Mouse (Mus musculus) liver, adult 2 months (tissue): ENCODE results near the gene Ptges.

Source experiments
- CTCF ChIP-seq: fragments of 200-500 bp; IDR thresholded peaks from 2 replicates; pipeline ENCODE4 v1.5.1; 2011; ENCODE audit warnings: low read depth, low read length, control low read depth
- POLR2A ChIP-seq: fragments of 200-500 bp; IDR thresholded peaks from 2 replicates; pipeline ENCODE4 v1.6.1; 2011; ENCODE audit warnings: low read length, control low read depth; ENCODE audit not compliant: insufficient read depth; ENCODE audit errors: extremely low read depth

- TF ChIP-seq CTCF (no peak), POLR2A (no peak)
Measured at GRCm38 (mm10) chr2:30954797-30955196, 25.1 kb upstream of the Ptges start.
